Mouse (Mus musculus): ENCODE measurements at regions not wholly inside any gene's neighbourhood (a gene's known extent, or its start where the extent isn't known, plus 50 kb on each side); places are given as distances from the start of the nearest gene placed in this dataset.
"Not testable (repeated sequence)": the region's sequence is repeated elsewhere in the genome, so short reads cannot be mapped to it uniquely, and the experiment has no call there.

GRCm38 (mm10) chr6:22716864-22717557 lies 158.3 kb upstream of the Ptprz1 start:
- DNase-seq (ENCODE audit: low read depth in 2 of 2, low spot score in 2 of 2), result no peak

- no peak for DNase-seq (ENCODE audit: low read depth in 2 of 2, low spot score in 2 of 2)
These were observed 159.0 kb upstream of the Ptprz1 start for GRCm38 (mm10) chr6:22716144-22716856.

GRCm38 (mm10) chr6:22698187-22698586 lies 177.1 kb upstream of the Ptprz1 start:
- DNase-seq (ENCODE audit: low read depth in 2 of 2, low spot score in 2 of 2), result no peak

GRCm38 (mm10) chr6:22688678-22689126 lies 186.6 kb upstream of the Ptprz1 start:
- DNase-seq (ENCODE audit: low read depth in 2 of 2, low spot score in 2 of 2), result no peak

- no peak for DNase-seq (ENCODE audit: low read depth in 2 of 2, low spot score in 2 of 2)
These were observed 200.7 kb upstream of the Ptprz1 start for GRCm38 (mm10) chr6:22674586-22674929.

GRCm38 (mm10) chr6:22673919-22674585 lies 201.2 kb upstream of the Ptprz1 start:
- DNase-seq (ENCODE audit: low read depth in 2 of 2, low spot score in 2 of 2), result no peak

- DNase-seq (ENCODE audit: low read depth in 2 of 2, low spot score in 2 of 2), result no peak
These were observed 203.8 kb upstream of the Ptprz1 start for GRCm38 (mm10) chr6:22671524-22671923.

- DNase-seq (ENCODE audit: low read depth in 2 of 2, low spot score in 2 of 2), result no peak
These were observed 206.9 kb upstream of the Ptprz1 start for GRCm38 (mm10) chr6:22668190-22668975.

- not testable (repeated sequence) for DNase-seq (ENCODE audit: low read depth in 2 of 2, low spot score in 2 of 2)
These were observed 217.9 kb upstream of the Ptprz1 start for GRCm38 (mm10) chr6:22657401-22657800.

GRCm38 (mm10) chr6:22640100-22640499 lies 235.2 kb upstream of the Ptprz1 start:
- DNase-seq (ENCODE audit: low read depth in 2 of 2, low spot score in 2 of 2), result no peak

GRCm38 (mm10) chr6:22635141-22635540 lies 240.2 kb upstream of the Ptprz1 start:
- no peak for DNase-seq (ENCODE audit: low read depth in 2 of 2, low spot score in 2 of 2)

GRCm38 (mm10) chr6:22634740-22635139 lies 240.6 kb upstream of the Ptprz1 start:
- DNase-seq (ENCODE audit: low read depth in 2 of 2, low spot score in 2 of 2), result no peak

- no peak for DNase-seq (ENCODE audit: low read depth in 2 of 2, low spot score in 2 of 2)
These were observed 235.5 kb upstream of the Fam3c start for GRCm38 (mm10) chr6:22591592-22591991.

GRCm38 (mm10) chr6:22584851-22585250 lies 228.8 kb upstream of the Fam3c start:
- no peak for DNase-seq (ENCODE audit: low read depth in 2 of 2, low spot score in 2 of 2)

GRCm38 (mm10) chr6:22572925-22573324 lies 216.9 kb upstream of the Fam3c start:
- DNase-seq (ENCODE audit: low read depth in 2 of 2, low spot score in 2 of 2), result no peak

GRCm38 (mm10) chr6:22567891-22568290 lies 211.8 kb upstream of the Fam3c start:
- no peak for DNase-seq (ENCODE audit: low read depth in 2 of 2, low spot score in 2 of 2)

- DNase-seq (ENCODE audit: low read depth in 2 of 2, low spot score in 2 of 2), result no peak
These were observed 192.5 kb upstream of the Fam3c start for GRCm38 (mm10) chr6:22548296-22549245.

GRCm38 (mm10) chr6:22541603-22542002 lies 185.6 kb upstream of the Fam3c start:
- DNase-seq (ENCODE audit: low read depth in 2 of 2, low spot score in 2 of 2), result no peak

- no peak for DNase-seq (ENCODE audit: low read depth in 2 of 2, low spot score in 2 of 2)
These were observed 182.2 kb upstream of the Fam3c start for GRCm38 (mm10) chr6:22538254-22538653.

- no peak for DNase-seq (ENCODE audit: low read depth in 2 of 2, low spot score in 2 of 2)
These were observed 168.3 kb upstream of the Fam3c start for GRCm38 (mm10) chr6:22524384-22524783.
